Mouse (Mus musculus) olfactory bulb, adult 2 months (tissue): Measurements from ENCODE around the gene Etnk1.

ENCODE experiments used
- CTCF ChIP-seq: fragments of 200-500 bp; IDR thresholded peaks from 2 replicates; pipeline ENCODE4 v1.5.1; 2012; ENCODE audit warnings: low read depth, mild to moderate bottlenecking, low read length, moderate library complexity; ENCODE audit not compliant: insufficient read depth
- POLR2A ChIP-seq: fragments of 200-500 bp; IDR thresholded peaks from 2 replicates; pipeline ENCODE4 v1.6.1; 2012; ENCODE audit warnings: mild to moderate bottlenecking, low read depth, low read length, moderate library complexity; ENCODE audit not compliant: insufficient read depth

DNA sequence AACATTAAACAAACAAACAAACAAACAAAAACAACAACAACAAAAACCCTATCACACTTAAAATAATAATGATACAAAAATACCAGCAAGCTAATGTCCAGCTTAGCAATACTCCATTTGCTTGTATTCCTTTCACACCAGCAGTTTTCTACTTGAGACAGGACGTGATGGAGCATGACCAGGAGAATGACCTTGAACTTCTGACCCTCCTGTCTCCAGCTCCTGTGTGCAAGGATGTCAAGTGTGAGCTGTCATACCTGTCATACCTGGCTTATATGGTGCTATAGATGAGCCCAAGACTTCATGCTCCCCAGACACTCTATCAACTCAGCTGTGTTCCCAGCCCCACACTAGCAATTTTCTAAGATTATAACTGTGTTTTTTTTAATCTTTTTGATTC, 11.0 kb upstream of the Etnk1 start:
- no peak for TF ChIP-seq CTCF
- no peak for TF ChIP-seq POLR2A
